Mouse (Mus musculus) embryonic facial prominence, embryonic 13.5 days (tissue): ENCODE results near the gene Arhgap10. TPM values are rescaled to one million over a fixed set of nuclear protein-coding genes. Genes with fewer than 3 reads are reported as not detected.

ENCODE experiments used
- ATAC-seq: fragments of 200-750 bp; cut with Nextera tagmentation; 2 replicates; pipeline ENCODE4 v1.8.0; 2017; ENCODE audit warnings: low read depth; ENCODE audit not compliant: insufficient number of reproducible peaks, insufficient read depth, low FRiP score, low TSS enrichment
- H3K27ac ChIP-seq: fragments of 300-500 bp; sonication (generic); 2 replicates; pipeline ENCODE4 v1.5.1; 2015; ENCODE audit warnings: moderate library complexity, mild to moderate bottlenecking, inconsistent platforms
- H3K27me3 ChIP-seq: fragments of 300-500 bp; sonication (generic); 2 replicates; pipeline ENCODE4 v1.6.1; 2015; ENCODE audit warnings: mild to moderate bottlenecking, inconsistent platforms
- H3K36me3 ChIP-seq: fragments of 300-500 bp; sonication (generic); 2 replicates; pipeline ENCODE4 v1.6.1; 2015; ENCODE audit warnings: mild to moderate bottlenecking, inconsistent platforms
- H3K4me1 ChIP-seq: fragments of 300-500 bp; sonication (generic); 2 replicates; pipeline ENCODE4 v1.6.1; 2015; ENCODE audit warnings: inconsistent platforms
- H3K4me2 ChIP-seq: fragments of 300-500 bp; sonication (generic); 2 replicates; pipeline ENCODE4 v1.6.1; 2015; ENCODE audit warnings: moderate library complexity, mild to moderate bottlenecking, inconsistent platforms
- H3K4me3 ChIP-seq: fragments of 300-500 bp; sonication (generic); 2 replicates; pipeline ENCODE4 v1.5.1; 2015; ENCODE audit warnings: mild to moderate bottlenecking, inconsistent platforms
- H3K9ac ChIP-seq: fragments of 300-500 bp; sonication (generic); 2 replicates; pipeline ENCODE4 v1.6.1; 2015; ENCODE audit warnings: mild to moderate bottlenecking, inconsistent platforms
- H3K9me3 ChIP-seq: fragments of 300-500 bp; sonication (generic); 2 replicates; pipeline ENCODE4 v1.6.1; 2016; ENCODE audit warnings: inconsistent platforms
- WGBS: fragments of 180-500 bp; shearing (Covaris S2); methylation state at CpG from one replicate; pipeline ENCODE4 v1.1.7; 2015; ENCODE audit warnings: mixed read lengths; 5-methylcytosine and 5-hydroxymethylcytosine counted together
- polyA plus RNA-seq: library from polyadenylated mRNA; unstranded; fragments of >200 nt; fragmentation: Nextera tagmentation; extraction: Ambion mirVana; gene quantifications from 2 replicates; pipeline ENCODE4 v1.2.1, GENCODE M21; 2015

Arhgap10 gene
- polyA plus RNA-seq, 1 experiment from 2014 or later, result 31.5 TPM

- ATAC-seq, result no peak
These were observed 79.8 kb downstream of the Arhgap10 start for GRCm38 (mm10) chr8:77437807-77438493.

GRCm38 (mm10) chr8:77436013-77436990 is 81.5 kb downstream of the Arhgap10 start:
- Histone ChIP-seq H3K9me3 (no peaks in the 10 kb centered on the region), H3K36me3 (no peaks in the 10 kb centered on the region), H3K9ac (no peak overlapping the region), H3K4me3 (no peak overlapping the region), H3K4me2 (no peak overlapping the region), H3K27me3 (no peaks in the 10 kb centered on the region), H3K27ac (no peak overlapping the region), H3K4me1 (peaks cover 42% of the 10 kb centered on the region)
- ATAC-seq, result no peak
- WGBS, result 34% methylated on average over 15 of the region's 15 CpGs

More at GRCm38 (mm10) chr8:77437807-77438493, 79.8 kb downstream of the Arhgap10 start:
- 0 out of 2 replicates have a peak, but pooled peaks cover 2% of the 10 kb centered on the region for H3K36me3 ChIP-seq
- 67% methylated on average over 9 of the region's 9 CpGs for WGBS
- H3K27me3 ChIP-seq, result no peaks in the 10 kb centered on the region
- H3K9ac ChIP-seq, result no peak overlapping the region
- H3K4me1 ChIP-seq, result peaks cover 30% of the 10 kb centered on the region
- no peaks in the 10 kb centered on the region for H3K9me3 ChIP-seq
- H3K4me3 ChIP-seq, result no peak overlapping the region
- no peak overlapping the region for H3K27ac ChIP-seq
- no peak overlapping the region for H3K4me2 ChIP-seq

- H3K9me3 ChIP-seq, result no peaks in the 10 kb centered on the region
- peak; percentile 45; the same call in 1 of the 2 replicates for ATAC-seq
- H3K9ac ChIP-seq, result peak overlapping the region; percentile 16; the same call in 1 of the 2 replicates
- 36% methylated on average over 4 of the region's 4 CpGs for WGBS
- no peak overlapping the region for H3K4me3 ChIP-seq
- peaks cover 63% of the 10 kb centered on the region for H3K4me1 ChIP-seq
- peaks cover 5% of the 10 kb centered on the region for H3K36me3 ChIP-seq
- H3K27ac ChIP-seq, result peak overlapping the region; percentile 77
- peak overlapping the region; percentile 37 for H3K4me2 ChIP-seq
- H3K27me3 ChIP-seq, result no peaks in the 10 kb centered on the region
These were observed 84.5 kb downstream of the Arhgap10 start for GRCm38 (mm10) chr8:77433221-77433620.

- Histone ChIP-seq H3K9ac (peak overlapping the region; percentile 16; the same call in 1 of the 2 replicates), H3K4me3 (no peak overlapping the region), H3K4me1 (peaks cover 63% of the 10 kb centered on the region), H3K27me3 (no peaks in the 10 kb centered on the region), H3K27ac (peak overlapping the region; percentile 77), H3K36me3 (peaks cover 5% of the 10 kb centered on the region), H3K9me3 (no peaks in the 10 kb centered on the region), H3K4me2 (peak overlapping the region; percentile 37)
- WGBS, result 37% methylated on average over 10 of the region's 10 CpGs
- ATAC-seq, result no peak
These were observed 85.0 kb downstream of the Arhgap10 start for GRCm38 (mm10) chr8:77432726-77433125.

GRCm38 (mm10) chr8:77428420-77428819 is 89.3 kb downstream of the Arhgap10 start:
- whole genome bisulfite sequencing, result 45% methylated on average over 4 of the region's 4 CpGs
- H3K36me3 ChIP-seq, result peaks cover 19% of the 10 kb centered on the region
- no peak for ATAC-seq
- H3K9me3 ChIP-seq, result no peaks in the 10 kb centered on the region
- no peaks in the 10 kb centered on the region for H3K27me3 ChIP-seq
- no peak overlapping the region for H3K27ac ChIP-seq
- H3K9ac ChIP-seq, result no peak overlapping the region
- peaks cover 38% of the 10 kb centered on the region for H3K4me1 ChIP-seq
- H3K4me2 ChIP-seq, result no peak overlapping the region
- no peak overlapping the region for H3K4me3 ChIP-seq

GRCm38 (mm10) chr8:77428015-77428414 is 89.7 kb downstream of the Arhgap10 start:
- H3K4me2 ChIP-seq, result no peak overlapping the region
- no peaks in the 10 kb centered on the region for H3K27me3 ChIP-seq
- no peak for ATAC-seq
- H3K36me3 ChIP-seq, result peaks cover 23% of the 10 kb centered on the region
- no peak overlapping the region for H3K9ac ChIP-seq
- WGBS, result 64% methylated on average over 6 of the region's 6 CpGs
- H3K4me3 ChIP-seq, result no peak overlapping the region
- no peaks in the 10 kb centered on the region for H3K9me3 ChIP-seq
- peaks cover 34% of the 10 kb centered on the region for H3K4me1 ChIP-seq
- no peak overlapping the region for H3K27ac ChIP-seq

GRCm38 (mm10) chr8:77427438-77427837 is 90.3 kb downstream of the Arhgap10 start:
- H3K4me2 ChIP-seq, result no peak overlapping the region
- peaks cover 24% of the 10 kb centered on the region for H3K36me3 ChIP-seq
- 85% methylated on average over 9 of the region's 9 CpGs for WGBS
- ATAC-seq, result no peak
- H3K9me3 ChIP-seq, result no peaks in the 10 kb centered on the region
- H3K27me3 ChIP-seq, result no peaks in the 10 kb centered on the region
- no peak overlapping the region for H3K4me3 ChIP-seq
- H3K9ac ChIP-seq, result no peak overlapping the region
- peaks cover 28% of the 10 kb centered on the region for H3K4me1 ChIP-seq
- no peak overlapping the region for H3K27ac ChIP-seq

- H3K9ac ChIP-seq, result no peak overlapping the region
- ATAC-seq, result no peak
- H3K36me3 ChIP-seq, result peaks cover 25% of the 10 kb centered on the region
- WGBS, result 78% methylated on average over 5 of the region's 6 CpGs
- H3K9me3 ChIP-seq, result no peaks in the 10 kb centered on the region
- no peak overlapping the region for H3K4me2 ChIP-seq
- no peak overlapping the region for H3K27ac ChIP-seq
- H3K4me1 ChIP-seq, result peaks cover 4% of the 10 kb centered on the region
- no peaks in the 10 kb centered on the region for H3K27me3 ChIP-seq
- H3K4me3 ChIP-seq, result no peak overlapping the region
These were observed 93.9 kb downstream of the Arhgap10 start for GRCm38 (mm10) chr8:77423850-77424249.

- Histone ChIP-seq H3K9ac (no peak overlapping the region), H3K36me3 (peaks cover 25% of the 10 kb centered on the region), H3K27me3 (no peaks in the 10 kb centered on the region), H3K4me3 (no peak overlapping the region), H3K4me1 (no peaks in the 10 kb centered on the region), H3K4me2 (no peak overlapping the region), H3K27ac (no peak overlapping the region), H3K9me3 (no peaks in the 10 kb centered on the region)
- WGBS, result 88% methylated on average over 15 of the region's 15 CpGs
- no peak for ATAC-seq
These were observed 95.0 kb downstream of the Arhgap10 start for GRCm38 (mm10) chr8:77422632-77423252.

GRCm38 (mm10) chr8:77421596-77421995 is 96.2 kb downstream of the Arhgap10 start:
- Histone ChIP-seq H3K9me3 (no peaks in the 10 kb centered on the region), H3K36me3 (peaks cover 25% of the 10 kb centered on the region), H3K4me2 (no peak overlapping the region), H3K4me3 (no peak overlapping the region), H3K27ac (no peak overlapping the region), H3K4me1 (no peaks in the 10 kb centered on the region), H3K9ac (no peak overlapping the region), H3K27me3 (no peaks in the 10 kb centered on the region)
- ATAC-seq, result no peak
- 82% methylated on average over 13 of the region's 13 CpGs for WGBS

- Histone ChIP-seq H3K9ac (no peak overlapping the region), H3K36me3 (peaks cover 22% of the 10 kb centered on the region), H3K27me3 (no peaks in the 10 kb centered on the region), H3K27ac (no peak overlapping the region), H3K4me1 (no peaks in the 10 kb centered on the region), H3K4me2 (no peak overlapping the region), H3K9me3 (no peaks in the 10 kb centered on the region), H3K4me3 (no peak overlapping the region)
- WGBS, result 38% methylated on average over 4 of the region's 4 CpGs
- ATAC-seq, result no peak
These were observed 98.0 kb downstream of the Arhgap10 start for GRCm38 (mm10) chr8:77419731-77420130.
